ENCODE assay signal across 8 mouse cellular contexts in the genomic region with DNA sequence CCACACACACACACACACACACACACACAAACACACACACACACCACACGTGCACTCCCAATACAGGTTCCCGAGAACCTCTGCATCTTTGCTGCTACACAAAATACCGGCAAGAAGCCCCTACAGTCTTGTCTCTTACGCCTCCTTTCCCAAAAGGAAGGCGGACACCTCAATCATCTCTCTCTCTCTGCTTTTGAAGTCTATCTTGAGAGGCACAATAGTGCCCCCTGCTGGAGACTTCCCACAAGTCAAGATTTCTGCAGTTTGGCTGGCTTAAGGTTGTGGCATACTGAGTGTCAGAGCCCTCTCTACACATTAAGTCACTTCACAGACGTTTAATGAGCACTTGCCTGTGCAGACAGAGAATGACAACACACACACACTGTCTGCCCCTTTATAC. TPM values are rescaled to one million over a fixed set of nuclear protein-coding genes. Genes with fewer than 3 reads are reported as not detected.
DNase-seq lines count a peak whose midpoint lies in the region; ATAC-seq and TF ChIP-seq lines count a peak whose summit lies in the region.

No protein-coding gene starts in this region.

- no peak overlapping the region for H3K4me2 ChIP-seq in forebrain, embryonic 14.5 days (ENCODE audit: low read length)
- H3K4me2 ChIP-seq in heart, postnatal 0 days (ENCODE audit: low read depth, low read length) = peak overlapping the region; percentile 32

- H3K9me3 ChIP-seq in G1E (replicated peaks) = peaks cover 22% of the 10 kb centered on the region
- no peaks in the 10 kb centered on the region for H3K9me3 ChIP-seq in forebrain, embryonic 14.5 days (replicated peaks; ENCODE audit: control insufficient read depth, low read length)
- H3K9me3 ChIP-seq in heart, postnatal 0 days (replicated peaks; ENCODE audit: control insufficient read depth, low read length) = no peaks in the 10 kb centered on the region

- TF ChIP-seq CTCF in G1E (IDR thresholded peaks at IDR 0.05; ENCODE audit: low read depth, low read length) = peak; percentile 56
- TF ChIP-seq CTCF in heart, postnatal 0 days (IDR thresholded peaks at IDR 0.05; ENCODE audit: low read depth) = peak; percentile 91

- no peak for ATAC-seq in G1E (ENCODE audit: extremely low read depth, insufficient number of reproducible peaks, low FRiP score, poor library complexity, severe bottlenecking)
- ATAC-seq in forebrain, embryonic 14.5 days = peak; percentile 37
- ATAC-seq in heart, postnatal 0 days (ENCODE audit: insufficient read depth, low read depth) = peak; percentile 28; the same call in 1 of the 2 replicates

- TF ChIP-seq EP300 in heart, postnatal 0 days (IDR thresholded peaks at IDR 0.05; ENCODE audit: low read depth) = no peak

- H3K36me3 ChIP-seq in G1E (replicated peaks) = peaks cover 71% of the 10 kb centered on the region
- H3K36me3 ChIP-seq in forebrain, embryonic 14.5 days (ENCODE audit: control insufficient read depth, insufficient read depth, low read length) = no peaks in the 10 kb centered on the region
- 0 out of 2 replicates have a peak, but pooled peaks cover 5% of the 10 kb centered on the region for H3K36me3 ChIP-seq in heart, postnatal 0 days (replicated peaks; ENCODE audit: control insufficient read depth, insufficient read depth, low read length)

- no peak overlapping the region for H3K4me3 ChIP-seq in G1E (ENCODE audit: low read depth, low read length)
- H3K4me3 ChIP-seq in forebrain, embryonic 14.5 days (ENCODE audit: low read depth, low read length) = no peak overlapping the region
- no peak overlapping the region for H3K4me3 ChIP-seq in heart, postnatal 0 days (ENCODE audit: low read depth, low read length)

- no peak overlapping the region for H3K9ac ChIP-seq in forebrain, embryonic 14.5 days (ENCODE audit: low read length)
- H3K9ac ChIP-seq in heart, postnatal 0 days (replicated peaks; ENCODE audit: low read depth, low read length) = no peak overlapping the region

- peak; percentile 28 for DNase-seq in G1E (ENCODE audit: low spot score)
- peak; percentile 85 for DNase-seq in c-Kit-positive CD71-positive TER-119-negative erythroid progenitor cells, embryonic 14.5 days (ENCODE audit: low read depth)
- DNase-seq in forebrain, embryonic 14.5 days (ENCODE audit: low spot score) = peak; percentile 93
- peak; percentile 67 for DNase-seq in heart, postnatal 0 days (ENCODE audit: low spot score)
- peak; percentile 89 for DNase-seq in layer of hippocampus, adult 9-10 months (ENCODE audit: low spot score)
- DNase-seq in lung, postnatal 10 days = peak; percentile 90
- peak; percentile 84 for DNase-seq in right cerebral cortex, adult 18-20 months
- DNase-seq in urinary bladder, postnatal 10 days (ENCODE audit: low spot score) = peak; percentile 49

- H3K27me3 ChIP-seq in G1E (ENCODE audit: insufficient read depth, low read length) = no peaks in the 10 kb centered on the region
- no peaks in the 10 kb centered on the region for H3K27me3 ChIP-seq in forebrain, embryonic 14.5 days (replicated peaks; ENCODE audit: control insufficient read depth, insufficient read depth, low read length)
- no peaks in the 10 kb centered on the region for H3K27me3 ChIP-seq in heart, postnatal 0 days (ENCODE audit: control insufficient read depth, insufficient read depth, low read length)

- peaks cover 73% of the 10 kb centered on the region for H3K4me1 ChIP-seq in G1E (ENCODE audit: insufficient read depth, low read depth, low read length)
- no peaks in the 10 kb centered on the region for H3K4me1 ChIP-seq in forebrain, embryonic 14.5 days (ENCODE audit: control insufficient read depth, insufficient read depth, low read length)
- 0 out of 2 replicates have a peak, but pooled peaks cover 9% of the 10 kb centered on the region for H3K4me1 ChIP-seq in heart, postnatal 0 days (ENCODE audit: control insufficient read depth, insufficient read depth)

- no peak overlapping the region for H3K27ac ChIP-seq in forebrain, embryonic 14.5 days (ENCODE audit: low read depth, low read length)
- no peak overlapping the region for H3K27ac ChIP-seq in heart, postnatal 0 days (ENCODE audit: low read depth)

- 8% methylated on average over 6 of the region's 6 CpGs for WGBS in forebrain, embryonic 14.5 days
- WGBS in heart, postnatal 0 days = 3% methylated on average over 6 of the region's 6 CpGs

RNA-seq across cellular contexts. Expression of gene Trim56, which starts 9.0 kb away (rescaled TPM):
- 29.7 and 55.3 TPM in 2 replicates for total RNA-seq in G1E (2014; fragmentation: Nextera tagmentation)
- 25.8 and 34.1 TPM in 2 replicates for total RNA-seq in G1E (2017)
- 16.7 and 19.2 TPM in 2 replicates for polyA plus RNA-seq in G1E (2012)
- polyA plus RNA-seq in forebrain, embryonic 14.5 days (2014; fragmentation: Nextera tagmentation; extraction: Ambion mirVana) = 3.2 and 4.8 TPM in 2 replicates
- 15.1 and 20.3 TPM in 2 replicates for total RNA-seq in heart, postnatal 0 days (2014; rRNA removed; ENCODE audit: low replicate concordance)
- 4.7 and 4.9 TPM in 2 replicates for polyA plus RNA-seq in heart, postnatal 0 days (2015; fragmentation: Nextera tagmentation; extraction: Ambion mirVana)

RNA-seq across cellular contexts. Expression of gene Serpine1, which starts 35.0 kb away (rescaled TPM):
- total RNA-seq in G1E (2014; fragmentation: Nextera tagmentation) (76.9 and 92.3 TPM in 2 replicates), G1E (2017) (18.6 and 20.4 TPM in 2 replicates)
- 1.1 and 1.9 TPM in 2 replicates for polyA plus RNA-seq in G1E (2012)
- 0.14 and 0.28 TPM in 2 replicates for polyA plus RNA-seq in forebrain, embryonic 14.5 days (2014; fragmentation: Nextera tagmentation; extraction: Ambion mirVana)
- 19.1 and 26.4 TPM in 2 replicates for total RNA-seq in heart, postnatal 0 days (2014; rRNA removed; ENCODE audit: low replicate concordance)
- polyA plus RNA-seq in heart, postnatal 0 days (2015; fragmentation: Nextera tagmentation; extraction: Ambion mirVana) = 0.93 and 1.2 TPM in 2 replicates

RNA-seq across cellular contexts. Expression of gene Muc3, which starts 42.1 kb away (rescaled TPM):
- not detected in 2 replicates for total RNA-seq in G1E (2014; fragmentation: Nextera tagmentation)
- 0.12 TPM in 1 of 2 replicates, not detected in the other for total RNA-seq in G1E (2017)
- not detected in 2 replicates for polyA plus RNA-seq in G1E (2012)
- not detected in 2 replicates for polyA plus RNA-seq in forebrain, embryonic 14.5 days (2014; fragmentation: Nextera tagmentation; extraction: Ambion mirVana)
- not detected in 2 replicates for total RNA-seq in heart, postnatal 0 days (2014; rRNA removed; ENCODE audit: low replicate concordance)
- polyA plus RNA-seq in heart, postnatal 0 days (2015; fragmentation: Nextera tagmentation; extraction: Ambion mirVana) = not detected in 2 replicates

Comparison
In these comparisons a context has a peak if more than half of its experiments do, and no peak if none do; other contexts are left out.
1. DNase-seq: peak in every context shown above with its lines; median percentile 93 in forebrain, embryonic 14.5 days; 90 in lung, postnatal 10 days; 89 in layer of hippocampus, adult 9-10 months; 85 in c-Kit-positive CD71-positive TER-119-negative erythroid progenitor cells, embryonic 14.5 days; 84 in right cerebral cortex, adult 18-20 months; 67 in heart, postnatal 0 days; 49 in urinary bladder, postnatal 10 days; 28 in G1E.